Mouse (Mus musculus) erythroblast, embryonic 14.5 days (primary cell): ENCODE data around the gene Acer1.

Experiments used
- GATA1 ChIP-seq: IDR thresholded peaks from 2 replicates; pipeline ENCODE4 v1.6.1; 2012; ENCODE audit warnings: low read length, inconsistent platforms, mixed read lengths
- TAL1 ChIP-seq: IDR thresholded peaks from 3 replicates; pipeline ENCODE4 v1.6.1; 2012; ENCODE audit warnings: low read length, inconsistent platforms, mixed read lengths

GRCm38 (mm10) chr17:56929101-56929500 is 52.8 kb downstream of the Acer1 start:
- TF ChIP-seq TAL1 (no peak), GATA1 (no peak)
